Mouse (Mus musculus): ENCODE measurements around the gene Gm49425. TPM values are rescaled to one million over a fixed set of nuclear protein-coding genes. Genes with fewer than 3 reads are reported as not detected.

Gene Gm49425
- total and polyA plus RNA-seq, 3 experiments, result not detected

DNA sequence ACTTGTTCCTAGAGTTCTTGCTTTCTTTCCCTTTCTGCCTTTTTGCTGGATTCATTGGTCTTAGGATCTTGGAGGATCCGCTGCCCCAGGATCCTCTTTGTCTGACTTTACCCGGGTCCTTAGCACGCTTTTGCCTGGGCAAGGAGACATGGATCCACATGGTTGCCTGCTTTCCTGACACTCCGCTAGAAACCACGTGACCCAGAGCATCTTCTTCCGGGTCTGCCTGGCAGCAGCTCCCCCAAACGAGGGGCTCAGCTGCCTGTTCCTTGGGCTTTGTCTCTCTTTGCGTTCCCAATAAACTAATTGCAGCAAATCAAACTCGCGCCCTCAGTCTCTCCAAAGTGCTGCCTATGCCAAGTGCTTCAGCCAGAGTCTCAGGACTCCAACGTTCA, 37.4 kb downstream of the Gm49425 start:
- no peak for TF ChIP-seq ZMIZ1 (IDR thresholded peaks at IDR 0.05; ENCODE audit: low read depth, low read length)
- no peak for TF ChIP-seq USF2 (IDR thresholded peaks at IDR 0.05; ENCODE audit: borderline replicate concordance in 1 of 2, insufficient read depth in 1 of 2, low read depth in 1 of 2, low read length in 2 of 2)
- no peak for TF ChIP-seq KAT2A (conservative IDR thresholded peaks at IDR 0.05; ENCODE audit: low read depth, low read length)
- H3K27me3 ChIP-seq (ENCODE audit: control insufficient read depth in 1 of 2, insufficient read depth in 2 of 2, low read length in 2 of 2), result no peaks in the 10 kb centered on the region
- H3K27ac ChIP-seq (ENCODE audit: control insufficient read depth, low read depth, low read length), result no peak overlapping the region
- no peak overlapping the region for H3K9ac ChIP-seq (ENCODE audit: control insufficient read depth, low read depth, low read length, poor library complexity, severe bottlenecking)
- DNase-seq (ENCODE audit: low read depth, low spot score), result no peak
- H3K4me3 ChIP-seq (ENCODE audit: control insufficient read depth in 1 of 2, insufficient read depth in 1 of 2, low read depth in 2 of 2, low read length in 2 of 2), result no peak overlapping the region
- no peaks in the 10 kb centered on the region for H3K4me1 ChIP-seq (ENCODE audit: control insufficient read depth in 1 of 2, insufficient read depth in 2 of 2, low read length in 2 of 2)
- H3K9me3 ChIP-seq (replicated peaks; ENCODE audit: insufficient read depth, low read length), result no peaks in the 10 kb centered on the region
- no peaks in the 10 kb centered on the region for H3K79me2 ChIP-seq (ENCODE audit: control insufficient read depth, insufficient read depth, low read length, poor library complexity)
- no peaks in the 10 kb centered on the region for H3K36me3 ChIP-seq (ENCODE audit: control insufficient read depth in 1 of 2, insufficient read depth in 2 of 2, low read length in 2 of 2)

DNA sequence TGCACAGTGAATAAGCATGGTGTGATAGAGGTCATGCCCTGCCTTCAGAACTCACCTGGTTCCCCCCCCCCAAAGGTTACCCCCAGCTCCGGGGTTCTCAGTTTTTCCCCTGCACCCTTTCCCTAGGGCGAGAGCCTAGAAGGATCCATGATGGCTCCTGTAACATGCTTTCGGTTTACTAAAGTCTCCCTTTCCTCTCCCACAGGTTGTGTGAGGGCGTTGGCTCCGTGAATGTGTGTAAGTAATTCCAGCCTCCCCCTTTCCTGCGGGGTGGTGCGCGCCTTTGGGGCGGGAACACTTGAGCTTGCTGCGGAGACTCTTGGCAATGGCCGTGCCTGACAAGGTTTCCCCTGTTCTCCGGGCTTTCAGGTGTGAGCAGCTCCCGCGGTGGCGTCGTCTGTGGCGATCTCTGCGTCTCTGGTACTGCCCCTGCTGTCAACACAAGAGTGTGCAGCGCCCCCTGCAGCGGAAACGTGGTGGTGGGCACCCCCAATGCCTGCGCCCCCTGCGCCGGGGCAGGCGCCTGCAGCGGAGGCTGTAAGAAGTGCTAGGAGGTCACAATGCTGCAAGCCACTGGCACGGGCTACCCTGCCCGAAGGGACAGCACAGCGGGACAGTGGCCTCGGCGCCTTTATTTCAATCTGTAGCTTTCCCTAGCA, 37.9 kb downstream of the Gm49425 start:
- Histone ChIP-seq H3K4me3 (ENCODE audit: control insufficient read depth in 1 of 2, insufficient read depth in 1 of 2, low read depth in 2 of 2, low read length in 2 of 2) (no peak overlapping the region), H3K36me3 (ENCODE audit: control insufficient read depth in 1 of 2, insufficient read depth in 2 of 2, low read length in 2 of 2) (no peaks in the 10 kb centered on the region), H3K4me1 (ENCODE audit: control insufficient read depth in 1 of 2, insufficient read depth in 2 of 2, low read length in 2 of 2) (no peaks in the 10 kb centered on the region), H3K9me3 (replicated peaks; ENCODE audit: insufficient read depth, low read length) (no peaks in the 10 kb centered on the region), H3K79me2 (ENCODE audit: control insufficient read depth, insufficient read depth, low read length, poor library complexity) (no peaks in the 10 kb centered on the region), H3K9ac (ENCODE audit: control insufficient read depth, low read depth, low read length, poor library complexity, severe bottlenecking) (no peak overlapping the region), H3K27me3 (ENCODE audit: control insufficient read depth in 1 of 2, insufficient read depth in 2 of 2, low read length in 2 of 2) (no peaks in the 10 kb centered on the region), H3K27ac (ENCODE audit: control insufficient read depth, low read depth, low read length) (no peak overlapping the region)
- TF ChIP-seq CTCF (IDR thresholded peaks at IDR 0.05 in 2 of 3, conservative IDR thresholded peaks at IDR 0.05 in 1 of 3; ENCODE audit: control insufficient read depth in 1 of 3, insufficient read depth in 1 of 3, low read depth in 2 of 3, low read length in 3 of 3, poor library complexity in 1 of 3, severe bottlenecking in 1 of 3) (no peak), MAFK (IDR thresholded peaks at IDR 0.05; ENCODE audit: borderline replicate concordance, low read depth, low read length) (no peak), UBTF (IDR thresholded peaks at IDR 0.05; ENCODE audit: borderline replicate concordance, insufficient read depth, low read depth, low read length) (no peak), ZC3H11A (IDR thresholded peaks at IDR 0.05; ENCODE audit: low read depth, low read length) (no peak), SMC3 (IDR thresholded peaks at IDR 0.05; ENCODE audit: low read depth, low read length) (no peak), TAL1 (IDR thresholded peaks at IDR 0.05; ENCODE audit: low read length) (no peak), MAX (IDR thresholded peaks at IDR 0.05; ENCODE audit: low read length) (no peak), ZNF384 (IDR thresholded peaks at IDR 0.05; ENCODE audit: low read depth, low read length) (no peak), RCOR1 (IDR thresholded peaks at IDR 0.05; ENCODE audit: low read depth, low read length) (no peak), HCFC1 (IDR thresholded peaks at IDR 0.05; ENCODE audit: low read depth, low read length) (no peak)
- no peak for DNase-seq (ENCODE audit: low read depth, low spot score)

DNA sequence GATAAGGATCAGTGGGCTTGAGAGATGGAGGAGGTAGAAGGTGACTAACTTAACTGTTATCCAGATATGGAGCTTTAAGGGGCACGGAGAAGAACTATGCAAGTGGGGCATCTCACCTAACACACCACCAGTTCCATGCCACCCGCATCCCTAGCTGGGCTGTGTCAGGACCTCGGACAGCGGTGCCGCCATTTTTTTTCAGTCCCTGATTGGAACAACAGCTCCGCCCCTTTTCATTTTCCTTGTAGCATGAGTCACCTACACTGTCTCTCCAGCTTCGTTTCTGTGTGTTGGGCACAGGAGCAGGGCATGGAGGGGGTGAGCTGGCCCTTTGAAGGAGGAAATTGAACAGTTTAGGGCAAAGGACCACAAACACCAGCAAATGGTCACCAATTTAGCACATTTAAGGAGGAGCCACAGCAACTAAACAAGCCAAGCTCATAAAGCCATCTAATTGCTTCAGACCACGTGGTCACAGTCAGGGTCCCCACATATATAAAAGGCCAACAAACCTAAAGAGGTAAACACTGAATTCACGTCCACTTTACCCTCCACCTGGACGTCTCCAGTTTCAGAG, 44.0 kb downstream of the Gm49425 start, which contains the start of gene Krt86:
TSS of gene Krt86 (plus strand) at position 527 of the 577 bp plus-strand sequence.
- H3K79me2 ChIP-seq (ENCODE audit: control insufficient read depth, insufficient read depth, low read length, poor library complexity), result no peaks in the 10 kb centered on the region
- TF ChIP-seq TBP (IDR thresholded peaks at IDR 0.05; ENCODE audit: low read depth, low read length) (no peak), ZKSCAN1 (IDR thresholded peaks at IDR 0.05; ENCODE audit: low read depth, low read length) (no peak), TCF12 (IDR thresholded peaks at IDR 0.05; ENCODE audit: low read depth, low read length) (no peak), ZNF384 (IDR thresholded peaks at IDR 0.05; ENCODE audit: low read depth, low read length) (peak; percentile 65), USF2 (IDR thresholded peaks at IDR 0.05; ENCODE audit: borderline replicate concordance in 1 of 2, insufficient read depth in 1 of 2, low read depth in 1 of 2, low read length in 2 of 2) (no peak), GABPA (IDR thresholded peaks at IDR 0.05; ENCODE audit: low read depth, low read length) (no peak), MXI1 (IDR thresholded peaks at IDR 0.05; ENCODE audit: low read depth, low read length) (no peak)
- no peak within 1 kb of the TSS for H3K27ac ChIP-seq (ENCODE audit: control insufficient read depth, low read depth, low read length)
- no peak within 1 kb of the TSS for H3K9ac ChIP-seq (ENCODE audit: control insufficient read depth, low read depth, low read length, poor library complexity, severe bottlenecking)
- no peaks in the 10 kb centered on the region for H3K27me3 ChIP-seq (ENCODE audit: control insufficient read depth in 1 of 2, insufficient read depth in 2 of 2, low read length in 2 of 2)
- H3K4me3 ChIP-seq (ENCODE audit: control insufficient read depth in 1 of 2, insufficient read depth in 1 of 2, low read depth in 2 of 2, low read length in 2 of 2), result no peak within 1 kb of the TSS
- H3K36me3 ChIP-seq (ENCODE audit: control insufficient read depth in 1 of 2, insufficient read depth in 2 of 2, low read length in 2 of 2), result no peaks in the 10 kb centered on the region
- H3K9me3 ChIP-seq (replicated peaks; ENCODE audit: insufficient read depth, low read length), result no peaks in the 10 kb centered on the region
- peak; percentile 55 for DNase-seq (ENCODE audit: low read depth, low spot score)
- no peaks in the 10 kb centered on the region for H3K4me1 ChIP-seq (ENCODE audit: control insufficient read depth in 1 of 2, insufficient read depth in 2 of 2, low read length in 2 of 2)
